Mouse (Mus musculus): ENCODE results near the gene Fam243. TPM values are rescaled to one million over a fixed set of nuclear protein-coding genes. Genes with fewer than 3 reads are reported as not detected.

The Fam243 gene
- total RNA-seq (2015; ENCODE audit: low replicate concordance) = not detected in 2 replicates
- total RNA-seq (2017; ENCODE audit: low replicate concordance) = not detected in 2 replicates

DNA sequence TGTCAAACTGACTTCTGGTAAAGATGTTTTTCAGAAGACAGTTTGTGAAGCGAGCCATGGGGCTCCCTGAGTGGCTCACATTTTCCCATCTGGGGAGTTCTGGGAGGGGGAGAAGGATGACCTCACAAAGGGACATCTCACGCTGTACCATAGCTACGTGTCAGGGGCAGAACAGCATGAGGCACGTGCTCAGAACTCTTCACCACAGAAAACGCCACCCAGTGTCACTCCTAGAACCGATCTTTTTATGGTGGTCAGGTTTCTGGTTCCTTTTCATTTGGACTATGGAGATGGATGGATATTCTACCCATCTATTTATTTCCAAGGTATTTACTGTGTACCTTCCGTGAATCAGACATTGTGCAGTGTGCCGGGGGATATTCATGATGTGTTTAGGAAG is at the start of gene Fam243:
Gene Fam243 (minus strand): TSS at position 101 of the 400 bp plus-strand sequence.
- ATAC-seq (replicated peaks; ENCODE audit: low FRiP score, poor library complexity, severe bottlenecking) = no peak

DNA sequence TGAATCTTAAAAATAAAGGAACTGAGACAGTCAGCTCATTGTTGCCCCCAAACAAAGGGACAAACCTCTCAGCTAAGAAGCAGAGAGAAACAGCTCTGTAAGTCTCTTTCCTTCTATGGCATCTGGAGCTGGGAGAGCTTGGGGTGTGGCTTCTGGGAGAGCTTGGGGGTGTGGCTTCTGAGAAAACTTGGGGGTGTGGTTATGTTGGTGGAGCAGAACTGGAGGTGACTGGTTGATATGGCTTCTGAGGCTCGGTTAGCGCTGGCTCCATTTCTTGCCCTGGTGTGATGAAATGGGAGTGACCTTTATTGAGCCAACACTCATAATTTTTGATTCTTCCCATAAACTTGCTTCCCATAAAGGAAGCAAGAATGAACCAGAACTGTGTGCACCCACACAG is 48.0 kb upstream of the Fam243 start:
- ATAC-seq (replicated peaks; ENCODE audit: low FRiP score, poor library complexity, severe bottlenecking) = no peak

GRCm38 (mm10) chr16:92365477-92365876 is 44.2 kb upstream of the Fam243 start:
- no peak for ATAC-seq (replicated peaks; ENCODE audit: low FRiP score, poor library complexity, severe bottlenecking)

- ATAC-seq (replicated peaks; ENCODE audit: low FRiP score, poor library complexity, severe bottlenecking) = no peak
Measured at GRCm38 (mm10) chr16:92360711-92361110, 39.5 kb upstream of the Fam243 start.

DNA sequence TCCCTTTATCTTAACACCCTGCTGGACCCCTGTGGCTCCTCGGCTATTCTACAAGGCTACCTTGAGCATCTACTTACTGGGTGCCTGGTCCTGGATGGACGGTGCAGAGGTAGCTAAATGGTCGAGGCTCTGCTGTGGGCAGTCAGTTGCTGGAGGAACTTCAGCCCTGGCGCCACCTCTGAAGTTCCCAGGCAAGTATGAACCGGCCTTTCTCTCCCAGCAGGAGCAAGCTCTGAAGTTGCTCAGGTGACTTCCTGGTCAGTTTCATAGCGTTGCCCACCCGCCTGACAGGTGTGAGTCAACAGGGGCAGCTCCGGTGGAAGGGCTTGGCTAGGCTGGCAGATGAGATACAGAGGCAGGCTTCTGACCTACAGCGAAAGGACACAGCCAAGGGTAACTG is 38.0 kb upstream of the Fam243 start, which contains the start of gene Kcne1:
Gene Kcne1 (minus strand): TSS at position 240 of the 400 bp plus-strand sequence.
- ATAC-seq (replicated peaks; ENCODE audit: low FRiP score, poor library complexity, severe bottlenecking) = no peak

- no peak; the same call in 1 of the 2 replicates for ATAC-seq (replicated peaks; ENCODE audit: low FRiP score, poor library complexity, severe bottlenecking)
Measured at GRCm38 (mm10) chr16:92358734-92359133, 37.5 kb upstream of the Fam243 start.

DNA sequence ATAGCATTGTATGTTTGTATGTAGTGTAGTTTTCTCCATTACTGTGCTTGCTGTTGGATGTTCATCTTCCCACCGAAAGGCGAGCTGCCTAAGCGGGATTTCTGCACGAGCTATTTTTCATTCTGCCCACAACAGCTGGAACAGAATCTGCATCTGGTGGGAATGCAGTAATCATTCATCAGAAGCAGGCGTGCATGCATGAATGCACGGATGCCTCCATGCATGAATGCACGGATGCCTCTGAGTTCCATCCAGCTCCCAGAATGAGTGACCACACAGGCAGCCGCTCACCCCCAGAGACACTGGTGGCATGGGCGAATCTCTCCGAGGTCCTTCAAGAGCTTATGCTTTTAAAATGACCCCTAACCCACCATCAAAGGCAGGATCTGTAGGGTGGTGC is 36.3 kb upstream of the Fam243 start:
- no peak for ATAC-seq (replicated peaks; ENCODE audit: low FRiP score, poor library complexity, severe bottlenecking)

- no peak for ATAC-seq (replicated peaks; ENCODE audit: low FRiP score, poor library complexity, severe bottlenecking)
Measured at GRCm38 (mm10) chr16:92357023-92357422, 35.8 kb upstream of the Fam243 start.

GRCm38 (mm10) chr16:92355982-92356381 is 34.7 kb upstream of the Fam243 start:
- ATAC-seq (replicated peaks; ENCODE audit: low FRiP score, poor library complexity, severe bottlenecking) = no peak

DNA sequence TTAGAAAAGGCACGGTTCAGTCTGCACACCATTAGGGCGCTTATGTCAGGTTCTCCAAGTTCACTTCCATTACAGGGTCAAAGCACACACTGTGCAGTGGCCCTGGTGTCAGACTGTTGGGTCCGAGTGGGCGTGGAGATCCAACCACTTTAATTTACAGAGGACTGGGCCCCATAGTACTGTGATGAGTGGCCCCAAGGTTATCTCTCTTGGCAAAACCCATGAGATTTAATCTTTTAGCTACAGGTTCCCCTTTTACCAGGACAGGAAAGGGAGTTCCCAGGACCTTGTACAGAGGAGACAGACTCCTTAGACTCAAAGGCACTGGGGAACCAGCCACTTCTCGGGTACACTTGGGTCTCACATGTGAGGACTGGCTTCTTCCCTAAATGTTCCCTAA is 34.1 kb upstream of the Fam243 start:
- ATAC-seq (replicated peaks; ENCODE audit: low FRiP score, poor library complexity, severe bottlenecking) = no peak

DNA sequence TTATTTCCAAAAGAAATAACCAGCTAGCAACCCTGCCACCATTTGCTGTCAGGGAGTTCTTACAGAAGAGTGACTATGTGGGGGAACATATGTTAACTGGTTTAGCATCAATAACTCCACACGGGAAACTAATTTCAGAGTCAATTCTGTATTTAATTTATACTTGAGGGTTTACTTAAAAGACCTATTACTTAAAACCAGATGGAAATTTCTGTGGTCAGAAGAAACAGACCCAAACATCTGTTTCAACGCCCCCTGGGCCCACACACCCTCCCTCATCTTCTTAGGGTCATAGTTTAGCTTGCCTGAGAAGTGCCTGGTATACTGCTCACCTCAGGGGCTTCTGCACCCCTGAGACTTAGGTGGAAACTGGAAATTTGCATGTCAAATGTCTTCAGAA is 32.7 kb upstream of the Fam243 start:
- no peak for ATAC-seq (replicated peaks; ENCODE audit: low FRiP score, poor library complexity, severe bottlenecking)

GRCm38 (mm10) chr16:92353295-92353694 is 32.1 kb upstream of the Fam243 start:
- ATAC-seq (replicated peaks; ENCODE audit: low FRiP score, poor library complexity, severe bottlenecking) = no peak

GRCm38 (mm10) chr16:92348941-92349340 is 27.7 kb upstream of the Fam243 start:
- no peak for ATAC-seq (replicated peaks; ENCODE audit: low FRiP score, poor library complexity, severe bottlenecking)

DNA sequence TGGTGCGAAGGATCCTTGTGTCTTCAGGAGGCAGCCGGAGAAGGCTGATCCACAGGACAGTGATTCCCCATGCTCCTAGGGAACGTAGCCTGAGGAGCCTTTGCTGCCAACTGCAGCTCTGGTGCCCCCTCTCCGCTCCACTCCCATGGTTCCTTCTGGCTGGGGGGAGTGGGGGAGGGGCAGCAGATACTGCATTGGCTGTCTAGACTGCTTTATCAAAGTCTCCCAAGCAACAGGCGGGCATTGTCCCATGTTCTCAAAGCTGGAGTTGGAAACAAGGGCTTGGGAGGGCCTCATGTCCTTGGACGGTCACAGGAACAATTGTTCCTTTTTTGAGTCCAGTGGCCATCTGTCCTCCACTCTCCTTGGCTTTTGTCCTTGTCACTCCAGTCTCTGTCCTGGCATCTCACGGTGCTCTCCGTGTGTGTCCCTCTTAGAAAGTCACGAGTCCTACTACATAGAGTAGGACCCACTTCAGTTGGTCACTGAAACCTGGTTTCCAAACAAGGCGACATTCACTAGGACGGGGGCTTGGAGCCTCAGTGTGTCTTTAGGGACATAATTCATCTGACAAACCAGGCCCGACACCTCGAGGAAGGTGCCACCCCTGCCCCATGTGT is 25.2 kb upstream of the Fam243 start:
- no peak for ATAC-seq (replicated peaks; ENCODE audit: low FRiP score, poor library complexity, severe bottlenecking)

DNA sequence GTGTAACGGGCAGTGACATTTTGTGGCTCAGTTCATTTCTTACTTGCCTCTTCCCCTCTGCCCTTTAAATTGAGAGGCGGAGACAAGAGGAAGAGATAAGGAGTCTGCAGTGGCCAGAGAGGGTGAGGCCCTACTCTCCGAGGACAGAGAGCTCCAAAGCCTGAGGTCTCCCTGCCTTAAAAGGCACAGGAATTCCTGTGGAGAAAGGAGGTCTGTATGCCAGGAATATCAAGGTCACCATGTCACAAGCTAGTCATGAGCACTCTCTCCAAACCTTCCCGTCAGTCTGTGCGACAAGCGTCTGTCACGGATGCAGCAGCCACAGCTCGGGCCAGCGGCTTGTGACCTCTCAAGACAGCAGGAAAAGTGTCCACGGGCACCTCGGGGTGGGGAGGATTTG is 23.9 kb upstream of the Fam243 start:
- ATAC-seq (replicated peaks; ENCODE audit: low FRiP score, poor library complexity, severe bottlenecking) = no peak

GRCm38 (mm10) chr16:92340612-92341511 is 19.6 kb upstream of the Fam243 start:
- ATAC-seq (replicated peaks; ENCODE audit: low FRiP score, poor library complexity, severe bottlenecking) = no peak

DNA sequence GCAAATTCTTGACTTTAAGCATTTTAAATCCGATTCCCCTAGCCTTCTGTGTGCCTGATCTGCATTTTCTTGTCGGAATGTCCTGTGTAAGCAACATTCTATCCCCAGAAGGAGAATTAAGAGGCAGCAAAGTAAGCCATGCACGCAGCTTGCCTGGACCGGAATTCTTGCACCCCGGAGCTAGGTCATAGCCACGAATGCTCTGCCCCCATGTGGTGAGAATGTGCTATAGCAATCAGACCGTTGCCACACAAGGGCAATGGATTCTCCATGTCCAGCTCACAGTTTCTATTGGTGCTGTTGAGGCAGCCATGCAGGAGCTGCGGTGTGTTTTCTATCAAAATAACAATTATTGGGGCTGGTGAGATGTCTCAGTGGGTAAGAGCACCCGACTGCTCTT is 15.0 kb upstream of the Fam243 start:
- peak; percentile 57; the same call in 1 of the 2 replicates for ATAC-seq (replicated peaks; ENCODE audit: low FRiP score, poor library complexity, severe bottlenecking)

- no peak for ATAC-seq (replicated peaks; ENCODE audit: low FRiP score, poor library complexity, severe bottlenecking)
Measured at GRCm38 (mm10) chr16:92334600-92334999, 13.4 kb upstream of the Fam243 start.

DNA sequence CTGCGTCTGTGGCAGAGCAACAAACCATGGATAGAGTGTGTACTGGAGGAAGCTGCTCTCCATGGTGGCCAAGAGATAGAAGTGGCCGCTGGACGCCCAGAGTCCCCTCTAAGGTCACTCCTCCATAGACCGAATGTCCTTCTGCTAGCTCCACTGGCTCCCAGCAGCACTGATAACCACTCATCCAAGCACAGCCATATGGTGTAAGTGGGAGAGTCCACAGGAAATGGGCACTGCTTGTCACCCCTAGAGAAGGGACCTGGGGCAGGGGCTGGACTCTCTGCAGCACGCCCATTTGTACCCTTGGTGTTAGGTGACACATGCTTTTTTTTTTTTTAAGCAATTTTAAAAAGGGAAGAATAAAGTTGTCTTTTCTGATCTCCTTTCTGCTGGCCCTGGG is 9.7 kb upstream of the Fam243 start:
- ATAC-seq (replicated peaks; ENCODE audit: low FRiP score, poor library complexity, severe bottlenecking) = no peak

GRCm38 (mm10) chr16:92327911-92328310 is 6.7 kb upstream of the Fam243 start:
- ATAC-seq (replicated peaks; ENCODE audit: low FRiP score, poor library complexity, severe bottlenecking) = no peak

DNA sequence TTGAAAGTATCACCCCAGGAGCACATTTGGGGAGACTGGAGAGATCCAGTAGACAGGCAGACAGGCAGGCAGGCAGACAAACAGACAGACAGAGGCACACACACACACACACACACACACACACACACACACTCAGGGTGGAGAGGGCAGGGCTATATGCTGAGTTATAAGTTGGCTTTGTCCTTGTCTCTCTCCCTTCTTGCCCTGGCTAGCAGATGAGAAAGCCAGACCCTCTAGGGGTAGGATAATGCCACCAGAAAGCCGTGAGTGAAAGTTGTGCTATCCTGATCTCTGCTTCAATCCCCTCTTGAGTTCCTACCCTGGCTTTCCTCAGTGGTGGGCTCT is 3.8 kb upstream of the Fam243 start:
- ATAC-seq (replicated peaks; ENCODE audit: low FRiP score, poor library complexity, severe bottlenecking) = no peak
